Mouse (Mus musculus) forebrain, embryonic 10.5 days (tissue): ENCODE data around the gene Slc44a1. TPM values are rescaled to one million over a fixed set of nuclear protein-coding genes. Genes with fewer than 3 reads are reported as not detected.

ENCODE experiments used
- DNase-seq: peaks from one replicate; pipeline ENCODE4 v3.0.0-alpha.2; 2017; ENCODE audit warnings: low spot score; ENCODE audit errors: extremely low spot score
- H3K27ac ChIP-seq: fragments of 300-500 bp; sonication (generic); 2 replicates; pipeline ENCODE4 v1.5.1; 2016; ENCODE audit warnings: mild to moderate bottlenecking
- H3K27me3 ChIP-seq: fragments of 300-500 bp; sonication (generic); 2 replicates; pipeline ENCODE4 v1.6.1; 2016; ENCODE audit warnings: mild to moderate bottlenecking; ENCODE audit not compliant: poor library complexity, severe bottlenecking
- H3K36me3 ChIP-seq: fragments of 300-500 bp; sonication (generic); replicated peaks from 2 replicates; pipeline ENCODE4 v1.6.1; 2016; ENCODE audit warnings: mild to moderate bottlenecking, moderate library complexity
- H3K4me1 ChIP-seq: fragments of 300-500 bp; sonication (generic); 2 replicates; pipeline ENCODE4 v1.6.1; 2016
- H3K4me3 ChIP-seq: fragments of 300-500 bp; sonication (generic); 2 replicates; pipeline ENCODE4 v1.5.1; 2016; ENCODE audit warnings: mild to moderate bottlenecking, moderate library complexity
- H3K9me3 ChIP-seq: fragments of 300-500 bp; sonication (generic); 2 replicates; pipeline ENCODE4 v1.6.1; 2016; ENCODE audit warnings: mild to moderate bottlenecking, moderate library complexity
- WGBS: fragments of 180-500 bp; shearing (Covaris S2); methylation state at CpG from one replicate; pipeline ENCODE4 v1.1.7; 2016; 5-methylcytosine and 5-hydroxymethylcytosine counted together
- polyA plus RNA-seq: library from polyadenylated mRNA; unstranded; fragments of >200 nt; fragmentation: Nextera tagmentation; extraction: Ambion mirVana; gene quantifications from 2 replicates; pipeline ENCODE4 v1.2.1, GENCODE M21; 2016

Gene Slc44a1
- polyA plus RNA-seq = 9.9 and 10.4 TPM in 2 replicates

DNA sequence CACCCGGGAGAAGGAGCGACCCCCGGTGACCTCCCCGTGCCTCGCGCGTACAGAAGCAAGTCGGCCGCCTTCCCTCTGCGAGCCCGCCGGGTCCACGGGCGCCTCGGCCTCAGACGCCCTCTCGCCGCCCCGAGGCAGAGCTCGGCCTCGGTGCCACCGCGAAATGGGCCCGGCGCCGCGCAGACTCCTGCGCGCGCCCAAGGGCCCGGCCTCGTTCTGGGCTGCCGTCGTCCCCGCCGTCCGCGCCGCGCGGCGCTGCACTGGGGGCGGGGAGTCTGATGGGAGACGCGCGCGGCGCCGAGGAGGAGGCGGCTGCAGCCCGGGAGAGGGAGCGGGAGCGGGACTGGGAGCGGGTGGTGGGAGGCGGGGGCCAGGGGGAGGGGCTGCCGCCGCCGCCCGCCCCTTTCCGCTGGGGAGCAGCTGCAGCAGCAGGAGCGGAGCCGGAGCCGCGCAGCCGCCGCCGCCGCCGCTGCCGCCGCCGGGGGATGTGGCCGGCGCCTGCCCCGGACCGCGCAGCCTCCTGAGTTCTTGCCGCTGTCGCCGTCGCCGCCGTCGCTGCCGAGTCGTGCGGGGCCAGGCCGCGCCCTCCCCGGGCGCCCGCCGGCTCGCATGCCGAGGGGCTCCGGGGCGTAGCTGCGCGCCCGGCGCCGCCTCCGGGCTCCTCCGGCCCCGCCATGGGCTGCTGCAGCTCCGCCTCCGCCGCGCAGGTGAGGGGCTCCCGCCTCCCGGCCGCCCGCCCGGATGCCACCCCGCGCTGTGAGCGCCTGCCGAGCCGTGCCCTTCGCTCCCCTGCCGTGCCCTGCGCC is at the start of gene Slc44a1:
Gene Slc44a1, plus strand, starts transcription at position 404 of the 806 bp plus-strand sequence.
- 2% methylated on average over 117 of the region's 122 CpGs for WGBS
- peaks cover 36% of the 10 kb centered on the region for H3K27me3 ChIP-seq

DNA sequence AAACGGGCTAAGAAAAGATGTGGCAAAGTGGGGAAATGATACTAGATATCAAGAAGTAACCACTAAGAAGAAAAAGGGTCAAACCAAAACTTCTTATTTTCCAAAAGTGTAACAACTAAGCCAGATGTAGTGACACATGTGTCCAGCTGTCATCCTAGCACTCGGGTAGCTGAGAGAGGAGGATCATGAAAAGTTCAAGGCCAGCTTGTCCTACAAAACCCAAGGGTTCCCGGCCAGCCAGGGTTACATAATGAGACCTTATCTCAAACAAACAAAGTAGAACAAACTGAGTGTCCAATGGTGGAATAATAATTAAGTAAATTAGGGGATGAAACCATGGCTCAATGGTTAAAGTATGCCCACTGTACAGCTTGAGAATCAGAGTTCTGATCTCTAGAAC is 45.2 kb upstream of the Slc44a1 start:
- Histone ChIP-seq H3K4me3 (no peak overlapping the region), H3K9me3 (no peaks in the 10 kb centered on the region), H3K27ac (no peak overlapping the region), H3K27me3 (no peaks in the 10 kb centered on the region), H3K4me1 (peaks cover 8% of the 10 kb centered on the region), H3K36me3 (no peaks in the 10 kb centered on the region)
- WGBS = 87% methylated on average over 3 of the region's 3 CpGs
- no peak for DNase-seq

More for the DNA sequence above, at the start of gene Slc44a1:
- H3K27ac ChIP-seq = peak within 1 kb of the TSS; percentile 91
- H3K36me3 ChIP-seq = no peaks in the 10 kb centered on the region
- peak within 1 kb of the TSS; percentile 88 for H3K4me3 ChIP-seq
- no peaks in the 10 kb centered on the region for H3K9me3 ChIP-seq
- peaks cover 31% of the 10 kb centered on the region for H3K4me1 ChIP-seq
- DNase-seq = peak; percentile 84

- DNase-seq = no peak
- Histone ChIP-seq H3K36me3 (no peaks in the 10 kb centered on the region), H3K4me3 (no peak overlapping the region), H3K27me3 (no peaks in the 10 kb centered on the region), H3K4me1 (peaks cover 8% of the 10 kb centered on the region), H3K27ac (no peak overlapping the region), H3K9me3 (no peaks in the 10 kb centered on the region)
- 86% methylated on average over 11 of the region's 11 CpGs for WGBS
Observed at GRCm38 (mm10) chr4:53396623-53397192, 43.5 kb upstream of the Slc44a1 start.

GRCm38 (mm10) chr4:53397280-53398117 is 42.7 kb upstream of the Slc44a1 start:
- no peak overlapping the region for H3K27ac ChIP-seq
- DNase-seq = no peak
- no peaks in the 10 kb centered on the region for H3K36me3 ChIP-seq
- WGBS = 79% methylated on average over 4 of the region's 4 CpGs
- H3K27me3 ChIP-seq = no peaks in the 10 kb centered on the region
- H3K4me1 ChIP-seq = peaks cover 8% of the 10 kb centered on the region
- no peak overlapping the region for H3K4me3 ChIP-seq
- H3K9me3 ChIP-seq = no peaks in the 10 kb centered on the region

DNA sequence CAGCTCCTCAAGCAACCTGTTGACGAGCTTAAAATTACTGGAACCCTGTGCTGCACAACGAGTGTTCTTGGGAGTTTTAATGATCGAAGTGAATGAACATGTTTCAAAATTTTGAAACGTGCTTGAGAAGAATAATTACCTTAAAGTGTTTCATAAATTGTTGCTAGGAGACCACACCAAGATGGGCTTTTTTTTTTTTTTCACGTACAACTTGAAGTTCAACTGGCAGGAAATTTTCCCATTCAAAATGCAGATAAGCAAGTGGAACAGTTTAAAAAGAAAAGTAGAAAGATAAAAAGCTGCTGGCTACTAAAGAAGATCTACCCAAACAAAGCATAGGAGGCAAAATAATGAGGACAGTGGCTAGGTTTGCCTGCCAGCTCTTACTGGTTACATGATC is 41.7 kb upstream of the Slc44a1 start:
- 74% methylated on average over 5 of the region's 5 CpGs for WGBS

GRCm38 (mm10) chr4:53399428-53399827 is 40.8 kb upstream of the Slc44a1 start:
- H3K27me3 ChIP-seq = no peaks in the 10 kb centered on the region
- H3K4me1 ChIP-seq = peaks cover 8% of the 10 kb centered on the region
- H3K4me3 ChIP-seq = no peak overlapping the region
- H3K9me3 ChIP-seq = no peaks in the 10 kb centered on the region
- 100% methylated on average over 1 of the region's 1 CpGs for WGBS
- no peaks in the 10 kb centered on the region for H3K36me3 ChIP-seq
- DNase-seq = no peak
- H3K27ac ChIP-seq = no peak overlapping the region

More for the DNA sequence above, 41.7 kb upstream of the Slc44a1 start:
- Histone ChIP-seq H3K36me3 (no peaks in the 10 kb centered on the region), H3K9me3 (no peaks in the 10 kb centered on the region), H3K27ac (no peak overlapping the region), H3K4me1 (peaks cover 8% of the 10 kb centered on the region), H3K27me3 (no peaks in the 10 kb centered on the region), H3K4me3 (no peak overlapping the region)
- DNase-seq = no peak

DNA sequence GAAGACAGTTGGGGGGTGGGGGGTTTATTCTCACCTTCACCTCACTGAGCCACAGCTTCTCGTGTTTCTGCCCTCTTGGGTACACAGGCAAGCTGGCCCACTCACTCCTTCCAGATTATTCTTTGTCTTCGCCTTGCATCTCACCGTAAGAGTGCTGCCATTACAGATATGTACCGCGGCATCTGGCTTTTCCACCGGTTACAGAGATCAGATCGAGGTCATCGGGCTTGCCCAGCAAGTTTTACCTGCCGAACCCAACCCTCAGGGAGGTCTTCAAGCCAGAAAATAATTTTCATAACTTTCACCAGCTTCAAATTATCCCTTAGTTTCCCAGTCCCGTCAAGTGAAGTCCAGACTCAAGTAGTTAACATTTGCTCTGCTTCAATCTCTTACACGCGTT is 36.8 kb upstream of the Slc44a1 start:
- no peaks in the 10 kb centered on the region for H3K9me3 ChIP-seq
- no peak for DNase-seq
- H3K4me1 ChIP-seq = peaks cover under 1% of the 10 kb centered on the region
- 95% methylated on average over 12 of the region's 12 CpGs for WGBS
- H3K27me3 ChIP-seq = no peaks in the 10 kb centered on the region
- H3K4me3 ChIP-seq = no peak overlapping the region
- H3K36me3 ChIP-seq = no peaks in the 10 kb centered on the region
- H3K27ac ChIP-seq = no peak overlapping the region

DNA sequence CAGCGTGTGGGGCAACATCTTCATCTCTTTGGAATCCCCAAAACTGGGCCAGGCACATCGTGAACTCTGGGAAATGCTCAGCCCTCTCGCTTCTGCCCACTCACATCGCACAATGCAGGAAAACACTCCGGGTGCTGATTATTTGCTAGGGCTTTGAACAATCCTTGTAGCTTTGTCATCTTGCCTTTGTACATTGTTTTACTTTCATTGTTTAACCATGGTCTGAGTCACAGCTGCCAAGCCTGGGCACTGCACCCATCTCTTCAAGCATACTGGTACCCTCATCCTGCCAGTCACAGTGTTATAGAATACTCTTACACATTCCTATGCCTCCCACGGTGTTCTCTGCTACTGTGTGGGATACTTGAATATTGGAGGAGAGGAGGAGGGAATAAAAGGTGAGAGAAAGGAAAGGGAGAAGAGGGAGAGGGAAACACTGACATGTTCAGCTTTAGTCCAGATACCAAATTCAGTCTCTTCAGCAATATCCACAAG is 35.7 kb upstream of the Slc44a1 start:
- no peak overlapping the region for H3K4me3 ChIP-seq
- no peaks in the 10 kb centered on the region for H3K9me3 ChIP-seq
- no peaks in the 10 kb centered on the region for H3K36me3 ChIP-seq
- no peaks in the 10 kb centered on the region for H3K27me3 ChIP-seq
- no peak overlapping the region for H3K27ac ChIP-seq
- 94% methylated on average over 6 of the region's 6 CpGs for WGBS
- DNase-seq = no peak
- 0 out of 2 replicates have a peak, but pooled peaks cover 2% of the 10 kb centered on the region for H3K4me1 ChIP-seq

DNA sequence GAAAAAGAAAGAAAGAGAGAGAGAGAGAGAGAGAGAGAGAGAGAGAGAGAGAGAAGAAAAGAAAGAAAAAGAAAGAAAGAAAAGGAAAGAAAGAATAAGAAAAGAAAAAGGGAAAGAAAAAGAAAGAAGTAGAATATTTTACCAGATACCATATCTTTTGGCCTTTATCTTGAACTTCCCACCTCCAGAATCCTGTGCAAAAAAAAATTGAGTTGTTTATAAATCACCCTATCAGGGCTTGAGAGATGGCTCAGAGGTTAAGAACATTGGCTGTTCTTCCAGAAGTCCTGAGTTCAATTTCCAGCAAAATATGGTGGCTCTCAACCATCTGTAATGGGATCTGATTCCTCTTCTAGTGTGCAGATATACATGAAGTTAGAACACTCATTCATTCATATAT is 33.3 kb upstream of the Slc44a1 start:
- peaks cover 2% of the 10 kb centered on the region; the same call in 1 of the 2 replicates for H3K4me1 ChIP-seq
- no peaks in the 10 kb centered on the region for H3K27me3 ChIP-seq
- no peaks in the 10 kb centered on the region for H3K9me3 ChIP-seq
- no peak overlapping the region for H3K27ac ChIP-seq
- no peaks in the 10 kb centered on the region for H3K36me3 ChIP-seq
- no peak for DNase-seq
- no peak overlapping the region for H3K4me3 ChIP-seq

- no peak overlapping the region for H3K27ac ChIP-seq
- H3K4me3 ChIP-seq = no peak overlapping the region
- no peaks in the 10 kb centered on the region for H3K36me3 ChIP-seq
- H3K4me1 ChIP-seq = peaks cover 2% of the 10 kb centered on the region; the same call in 1 of the 2 replicates
- H3K27me3 ChIP-seq = no peaks in the 10 kb centered on the region
- no peaks in the 10 kb centered on the region for H3K9me3 ChIP-seq
- WGBS = 82% methylated on average over 8 of the region's 8 CpGs
- no peak for DNase-seq
Observed at GRCm38 (mm10) chr4:53408821-53409220, 31.4 kb upstream of the Slc44a1 start.

DNA sequence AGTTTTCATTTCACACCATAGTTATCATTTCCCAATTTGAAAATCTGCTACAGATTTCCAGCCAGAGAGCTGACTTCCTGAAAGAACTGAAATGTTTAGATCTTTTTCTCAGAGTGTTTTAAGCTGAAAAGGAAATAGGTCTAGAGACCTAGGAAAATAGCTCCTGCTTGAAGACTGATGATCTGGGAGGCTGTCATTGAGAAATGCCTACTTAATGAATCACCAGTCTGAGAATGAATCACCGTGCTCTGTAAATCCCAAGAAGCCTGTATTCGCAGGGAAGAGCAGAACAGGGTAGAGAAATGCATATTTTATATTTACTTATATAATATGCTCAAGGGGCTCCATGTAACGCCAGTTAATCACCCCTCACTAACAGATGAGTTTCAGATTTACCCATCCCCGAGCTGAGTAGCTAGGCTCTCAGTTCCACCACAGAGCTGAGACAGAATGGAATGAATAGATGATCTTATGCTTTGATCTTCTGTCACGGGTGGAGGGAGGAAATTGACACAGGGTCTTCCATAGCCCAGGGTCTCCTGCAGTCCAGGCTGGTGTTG is 30.6 kb upstream of the Slc44a1 start:
- WGBS = 51% methylated on average over 5 of the region's 5 CpGs
- no peak overlapping the region for H3K4me3 ChIP-seq
- H3K9me3 ChIP-seq = no peaks in the 10 kb centered on the region
- H3K27me3 ChIP-seq = no peaks in the 10 kb centered on the region
- H3K36me3 ChIP-seq = no peaks in the 10 kb centered on the region
- no peak overlapping the region for H3K27ac ChIP-seq
- H3K4me1 ChIP-seq = peaks cover 2% of the 10 kb centered on the region; the same call in 1 of the 2 replicates
- DNase-seq = no peak

DNA sequence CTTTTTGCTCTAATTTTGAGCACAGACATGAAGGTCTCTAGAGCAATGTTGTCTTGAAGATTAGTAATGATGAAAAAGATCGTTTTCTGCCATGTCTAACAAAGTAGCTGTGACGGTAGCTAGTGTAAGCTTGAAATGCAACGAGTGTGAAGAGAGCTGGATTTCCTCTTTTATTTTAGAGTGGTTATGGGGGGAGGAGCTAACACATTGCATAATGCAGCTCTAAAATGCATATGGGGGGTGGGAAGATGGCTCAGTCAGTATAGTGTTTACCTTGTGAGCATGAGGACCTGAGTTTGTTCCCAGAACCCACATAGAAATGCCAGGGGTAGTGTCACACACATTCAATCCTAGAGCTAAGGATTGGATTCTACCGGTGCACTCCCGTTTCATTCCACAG is 29.5 kb upstream of the Slc44a1 start:
- Histone ChIP-seq H3K4me3 (no peak overlapping the region), H3K9me3 (no peaks in the 10 kb centered on the region), H3K36me3 (no peaks in the 10 kb centered on the region), H3K4me1 (peaks cover 2% of the 10 kb centered on the region; the same call in 1 of the 2 replicates), H3K27me3 (no peaks in the 10 kb centered on the region), H3K27ac (no peak overlapping the region)
- WGBS = 87% methylated on average over 5 of the region's 5 CpGs
- no peak for DNase-seq
